Mouse (Mus musculus): ENCODE data around the gene Ghsr.

GRCm38 (mm10) chr3:27374396-27374795, 3.2 kb downstream of the Ghsr start:
- TF ChIP-seq CTCF (IDR thresholded peaks at IDR 0.05) (no peak), EP300 (IDR thresholded peaks at IDR 0.05) (no peak)
